Mouse (Mus musculus): Measurements from ENCODE around the gene Plscr5.

Plscr5 gene

DNA sequence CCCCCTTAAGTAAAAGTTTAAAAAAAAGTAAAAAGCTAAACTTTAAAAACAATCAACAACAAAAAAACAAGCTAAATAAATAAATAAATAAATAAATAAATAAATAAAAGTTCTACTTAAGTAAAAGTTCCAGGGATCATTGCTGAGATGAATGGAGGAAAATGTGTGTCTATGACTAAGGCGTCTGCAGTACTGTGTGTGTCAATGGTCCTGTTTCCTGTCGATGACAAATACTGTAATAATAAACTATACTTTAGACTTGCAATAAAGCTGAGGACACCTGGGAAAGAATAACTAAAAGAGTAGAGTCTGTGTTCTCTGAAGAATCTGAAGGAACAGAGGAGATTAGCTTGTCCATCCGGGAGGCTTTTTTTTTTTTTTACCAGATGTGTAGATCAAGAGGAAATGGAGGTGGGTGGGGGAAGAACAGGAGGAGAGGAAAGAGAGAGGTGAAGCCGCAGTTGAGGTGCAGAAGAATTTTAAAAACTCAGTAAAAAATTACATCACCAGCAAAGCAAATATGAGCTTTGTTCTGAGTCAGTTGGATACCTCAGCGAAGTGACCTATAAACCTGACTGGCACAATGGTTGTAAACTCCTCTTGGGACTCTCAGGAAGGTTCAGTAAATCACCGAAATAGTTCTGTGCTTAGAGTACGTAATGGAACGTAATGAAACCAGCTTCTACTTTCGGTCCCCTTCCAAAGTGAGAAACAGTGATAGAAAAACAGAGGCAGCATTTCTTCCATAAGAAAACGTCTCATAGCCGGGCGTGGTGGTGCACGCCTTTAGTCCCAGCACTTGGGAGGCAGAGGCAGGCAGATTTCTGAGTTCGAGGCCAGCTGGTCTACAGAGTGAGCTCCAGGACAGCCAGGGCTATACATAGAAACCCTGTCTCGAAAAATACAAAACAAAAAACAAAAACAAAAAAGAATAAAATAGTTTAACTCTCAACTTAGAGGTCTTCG lies 36.4 kb downstream of the Plscr5 start:
- DNase-seq = no peak

DNA sequence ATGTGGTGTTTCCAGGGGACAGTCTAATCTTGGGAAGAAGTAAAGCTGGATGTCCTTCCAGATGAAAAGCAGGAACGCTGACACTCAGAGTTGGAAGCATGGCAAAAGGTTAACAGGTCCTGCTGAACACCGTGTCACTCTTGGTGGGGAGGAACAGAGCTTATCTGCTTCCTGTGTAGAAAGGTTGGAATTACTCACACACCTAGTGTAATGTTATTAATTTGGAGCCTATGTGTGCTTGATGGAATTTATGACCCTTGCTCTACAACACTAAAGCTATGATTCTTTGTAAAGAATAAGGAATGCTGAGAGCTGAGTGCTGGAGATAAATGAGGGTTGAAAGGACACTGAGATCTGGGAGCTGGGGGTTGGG lies 37.1 kb downstream of the Plscr5 start:
- DNase-seq = no peak

DNA sequence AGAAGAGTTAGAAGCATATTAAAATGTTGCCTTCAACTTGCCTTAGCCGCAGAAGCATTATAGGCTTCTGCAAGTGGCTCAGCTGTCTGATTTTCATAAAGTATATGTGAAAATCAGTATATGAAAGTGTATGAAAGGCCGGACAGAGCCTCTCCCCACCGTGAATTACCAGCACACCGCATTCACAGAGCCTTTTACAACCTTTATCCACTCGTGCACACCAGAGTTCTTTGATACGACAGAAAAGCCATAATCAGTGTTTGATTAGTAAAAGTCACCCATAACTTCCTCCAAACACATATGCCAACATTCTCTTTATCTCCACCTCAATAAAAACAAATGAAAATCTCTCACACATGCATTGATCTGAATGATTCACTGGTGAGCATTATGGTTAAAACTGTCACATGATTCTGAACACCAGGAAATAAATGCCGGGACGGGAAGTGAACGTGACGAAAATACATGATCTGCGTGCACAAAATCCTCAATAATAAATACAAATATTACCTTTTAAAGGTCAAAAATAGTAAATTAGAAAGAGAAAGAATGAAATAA lies 42.2 kb downstream of the Plscr5 start:
- DNase-seq = no peak

DNA sequence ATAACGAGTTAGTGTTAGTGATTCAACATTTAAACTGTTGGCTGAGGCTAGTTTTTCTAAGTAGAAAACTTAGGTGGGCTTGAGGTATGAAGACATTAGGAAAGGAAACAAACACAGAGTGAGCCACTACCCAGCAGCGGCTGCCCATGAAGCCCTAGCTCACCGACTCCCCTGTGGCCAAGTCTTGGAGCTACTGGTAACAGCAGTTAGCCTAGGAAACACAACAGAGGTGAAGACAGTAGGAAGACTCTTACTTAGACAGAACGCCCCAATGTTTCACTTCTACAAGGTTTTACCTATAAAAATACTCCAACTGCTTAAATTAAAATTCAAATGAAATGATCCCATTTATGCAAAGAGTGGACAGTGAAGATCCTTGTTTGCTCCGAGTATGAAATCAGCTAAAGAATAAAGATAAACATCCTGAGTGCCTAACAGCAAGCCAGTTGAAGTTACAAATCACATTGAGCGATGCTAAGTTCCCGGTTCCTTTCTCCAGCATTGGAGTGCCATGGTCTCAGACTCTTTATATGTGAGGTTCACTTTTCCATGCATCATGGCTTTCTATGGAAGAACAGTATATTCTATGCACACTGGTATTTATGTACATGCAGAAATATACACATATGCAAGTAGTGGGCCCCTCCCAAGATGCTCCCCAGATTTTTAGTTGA lies 56.2 kb downstream of the Plscr5 start:
- DNase-seq = no peak

DNA sequence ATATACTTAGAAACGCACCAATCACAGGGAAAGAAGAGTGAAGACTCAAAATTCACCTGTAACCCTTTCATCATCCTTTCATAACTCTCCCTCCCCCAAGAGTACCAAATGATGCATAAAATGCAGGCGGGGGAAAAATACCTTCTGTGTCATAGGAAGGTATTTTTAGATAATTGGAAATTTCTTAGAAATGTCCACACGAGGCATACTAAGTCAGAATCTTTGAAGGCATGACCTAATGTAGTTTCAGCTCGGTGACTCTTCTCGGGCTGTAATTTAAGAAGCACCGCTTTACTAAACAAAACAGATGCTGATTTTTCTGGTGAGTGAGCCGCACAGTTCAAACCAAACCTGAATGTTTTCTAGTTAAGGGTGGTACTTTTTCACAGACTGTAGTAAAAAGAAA lies 56.7 kb downstream of the Plscr5 start, which contains the start of gene Plscr1:
Gene Plscr1 (plus strand): TSS at position 304 of the 406 bp plus-strand sequence.
- no peak for DNase-seq

DNA sequence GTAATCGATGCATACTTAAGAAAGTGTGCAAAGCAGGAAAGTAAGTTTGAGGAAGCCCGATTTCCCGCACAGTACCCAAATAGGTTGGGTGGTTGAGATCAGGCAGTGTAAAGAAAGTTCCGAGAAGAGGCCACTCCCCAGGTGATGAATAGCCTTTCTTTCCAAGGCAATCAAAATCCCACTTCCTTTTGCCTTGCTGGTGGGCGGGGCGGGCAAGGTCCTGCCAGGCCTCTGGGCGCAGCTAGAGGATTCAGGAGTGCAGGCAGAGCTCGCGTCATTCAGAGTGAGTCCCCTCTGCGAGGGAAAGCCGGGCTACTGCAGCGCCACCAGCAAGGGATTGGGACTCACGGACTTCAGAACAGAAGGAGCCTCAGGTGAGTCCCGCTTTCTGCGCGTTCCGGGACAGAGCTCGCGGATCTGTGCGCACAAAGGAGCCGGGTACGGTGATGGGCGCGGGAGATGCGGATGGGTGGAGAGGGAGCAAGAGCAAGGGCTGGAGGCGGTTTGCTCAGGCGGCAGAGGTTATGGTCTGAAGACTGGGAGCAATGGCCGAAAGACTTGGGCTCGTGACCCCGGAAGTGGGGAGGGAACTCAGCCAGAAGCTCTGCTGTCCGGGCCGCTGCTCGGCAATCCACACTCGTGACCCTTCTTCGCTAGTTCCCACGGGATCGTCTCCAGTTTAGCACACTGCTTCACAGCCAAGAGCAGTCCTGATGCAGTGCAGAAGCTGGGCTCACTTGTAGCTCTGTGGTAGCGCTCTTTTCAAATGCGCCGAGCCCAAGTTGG lies 57.4 kb downstream of the Plscr5 start:
- DNase-seq = peak; percentile 91 to 92

DNA sequence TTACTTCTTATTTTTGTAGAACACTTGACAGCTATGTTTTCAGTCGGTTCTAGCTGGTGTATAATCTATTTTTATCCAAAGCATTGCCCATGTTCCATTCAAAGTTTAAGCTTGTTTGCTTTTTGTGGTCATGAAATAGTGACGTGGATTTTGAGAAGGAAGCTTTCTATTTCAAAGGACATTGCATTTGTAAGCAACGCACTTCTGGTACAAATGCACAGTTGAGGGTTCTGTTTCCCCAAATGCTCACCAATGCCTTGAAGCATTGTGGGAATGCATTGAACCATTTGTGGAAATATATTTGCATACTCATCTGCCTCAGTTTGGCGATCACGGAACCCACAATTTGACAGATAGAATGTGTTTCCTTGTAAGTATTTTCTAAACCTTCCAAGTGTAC lies 60.0 kb downstream of the Plscr5 start:
- DNase-seq = no peak

DNA sequence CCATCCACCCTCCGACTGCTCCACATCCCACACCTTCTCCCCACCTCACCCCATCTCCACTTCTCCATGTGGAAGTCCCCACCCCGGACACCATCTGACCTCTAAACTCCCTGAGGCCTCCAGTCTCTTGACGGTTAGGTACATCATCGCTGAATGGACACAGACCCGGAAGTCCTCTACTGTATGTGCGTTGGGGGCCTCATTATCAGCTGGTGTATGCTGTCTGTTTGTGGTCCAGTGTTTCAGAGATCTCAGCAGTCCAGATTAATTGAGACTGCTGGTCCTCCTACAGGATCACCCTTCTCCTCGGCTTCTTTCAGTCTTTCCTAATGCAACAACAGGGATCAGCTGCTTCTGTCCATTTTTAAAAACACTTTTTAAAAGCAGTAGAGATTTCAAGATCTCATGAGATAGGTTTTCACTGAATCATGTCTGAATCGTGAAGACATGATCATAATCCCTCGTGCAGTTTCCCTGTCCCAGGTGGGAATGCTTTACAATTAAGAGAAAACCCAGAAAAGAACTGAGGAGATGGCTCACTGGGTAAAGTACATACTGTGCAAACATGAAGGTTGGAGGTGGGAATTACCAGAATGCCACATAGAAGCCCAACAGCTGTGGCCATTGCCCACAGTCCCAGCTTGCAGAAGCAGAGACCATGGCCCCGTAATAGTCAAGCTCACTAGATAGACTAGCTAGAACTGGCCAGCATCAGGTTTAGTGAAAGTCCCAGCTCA lies 61.0 kb downstream of the Plscr5 start:
- no peak for DNase-seq

Data from kidney, adult 8-10 months (tissue).